Mouse (Mus musculus) liver, embryonic 11.5 days (tissue): ENCODE measurements at regions not wholly inside any gene's neighbourhood (a gene's known extent, or its start where the extent isn't known, plus 50 kb on each side); places are given as distances from the start of the nearest gene placed in this dataset.

ENCODE experiments used
- ATAC-seq: fragments of 200-750 bp; cut with Nextera tagmentation; replicated peaks from 2 replicates; pipeline ENCODE4 v1.8.0; 2017; ENCODE audit warnings: moderate number of reproducible peaks, mild to moderate bottlenecking, moderate TSS enrichment, moderate library complexity; ENCODE audit not compliant: low FRiP score
- DNase-seq: peaks from one replicate; pipeline ENCODE4 v3.0.0-alpha.2; 2017; ENCODE audit warnings: low spot score
- H3K27ac ChIP-seq: fragments of 300-500 bp; sonication (generic); 2 replicates; pipeline ENCODE4 v1.5.1; 2014; ENCODE audit warnings: mild to moderate bottlenecking, low read depth, low read length, control low read depth
- H3K27me3 ChIP-seq: fragments of 300-500 bp; sonication (generic); replicated peaks from 2 replicates; pipeline ENCODE4 v1.6.1; 2014; ENCODE audit warnings: low read length, mixed read lengths; ENCODE audit not compliant: control insufficient read depth, insufficient read depth
- H3K36me3 ChIP-seq: fragments of 300-500 bp; sonication (generic); 2 replicates; pipeline ENCODE4 v1.6.1; 2014; ENCODE audit warnings: mild to moderate bottlenecking, low read length, moderate library complexity, mixed read lengths; ENCODE audit not compliant: control insufficient read depth, insufficient read depth
- H3K4me1 ChIP-seq: fragments of 300-500 bp; sonication (generic); replicated peaks from 2 replicates; pipeline ENCODE4 v1.6.1; 2014; ENCODE audit warnings: low read length, mixed read lengths; ENCODE audit not compliant: control insufficient read depth, insufficient read depth
- H3K4me2 ChIP-seq: fragments of 300-500 bp; sonication (generic); 2 replicates; pipeline ENCODE4 v1.6.1; 2014; ENCODE audit warnings: mild to moderate bottlenecking, control low read depth, moderate library complexity
- H3K4me3 ChIP-seq: fragments of 300-500 bp; sonication (generic); 2 replicates; pipeline ENCODE4 v1.5.1; 2014; ENCODE audit warnings: low read depth, low read length, control low read depth
- H3K9ac ChIP-seq: fragments of 300-500 bp; sonication (generic); 2 replicates; pipeline ENCODE4 v1.6.1; 2014; ENCODE audit warnings: low read depth, low read length, control low read depth
- H3K9me3 ChIP-seq: fragments of 300-500 bp; sonication (generic); 2 replicates; pipeline ENCODE4 v1.6.1; 2016; ENCODE audit warnings: low read length, inconsistent platforms, mixed read lengths; ENCODE audit not compliant: control insufficient read depth
- WGBS: fragments of 180-500 bp; shearing (Covaris S2); extraction: QIAGEN DNeasy Blood & Tissue Kit; methylation state at CpG from one replicate; pipeline ENCODE4 v1.1.7; 2014; 5-methylcytosine and 5-hydroxymethylcytosine counted together

- H3K27me3 ChIP-seq: no peaks in the 10 kb centered on the region
- H3K4me2 ChIP-seq: no peak overlapping the region
- no peaks in the 10 kb centered on the region for H3K4me1 ChIP-seq
- no peak for ATAC-seq
- H3K27ac ChIP-seq: no peak overlapping the region
- no peaks in the 10 kb centered on the region for H3K36me3 ChIP-seq
- H3K4me3 ChIP-seq: no peak overlapping the region
- no peak for DNase-seq
- no peaks in the 10 kb centered on the region for H3K9me3 ChIP-seq
- no peak overlapping the region for H3K9ac ChIP-seq
- WGBS: 65% methylated on average over 3 of the region's 3 CpGs
Observed at GRCm38 (mm10) chr16:76667046-76667445, 293.4 kb upstream of the Nrip1 start.

GRCm38 (mm10) chr16:76655106-76655505 lies 281.5 kb upstream of the Nrip1 start:
- Histone ChIP-seq H3K4me3 (no peak overlapping the region), H3K36me3 (no peaks in the 10 kb centered on the region), H3K27me3 (no peaks in the 10 kb centered on the region), H3K4me1 (no peaks in the 10 kb centered on the region), H3K9me3 (no peaks in the 10 kb centered on the region), H3K9ac (no peak overlapping the region), H3K27ac (no peak overlapping the region), H3K4me2 (no peak overlapping the region)
- no peak for DNase-seq
- WGBS: 41% methylated on average over 3 of the region's 3 CpGs
- no peak for ATAC-seq

GRCm38 (mm10) chr16:76644281-76644680 lies 270.7 kb upstream of the Nrip1 start:
- no peak for DNase-seq
- Histone ChIP-seq H3K9me3 (no peaks in the 10 kb centered on the region), H3K36me3 (no peaks in the 10 kb centered on the region), H3K27ac (no peak overlapping the region), H3K9ac (no peak overlapping the region), H3K4me2 (no peak overlapping the region), H3K4me1 (no peaks in the 10 kb centered on the region), H3K4me3 (no peak overlapping the region), H3K27me3 (no peaks in the 10 kb centered on the region)
- ATAC-seq: no peak
- WGBS: 86% methylated on average over 6 of the region's 6 CpGs

- H3K9ac ChIP-seq: no peak overlapping the region
- H3K4me1 ChIP-seq: no peaks in the 10 kb centered on the region
- H3K36me3 ChIP-seq: no peaks in the 10 kb centered on the region
- DNase-seq (no peak), ATAC-seq (no peak)
- 95% methylated on average over 9 of the region's 9 CpGs for WGBS
- H3K27ac ChIP-seq: no peak overlapping the region
- no peak overlapping the region for H3K4me3 ChIP-seq
- no peaks in the 10 kb centered on the region for H3K9me3 ChIP-seq
- no peak overlapping the region for H3K4me2 ChIP-seq
- H3K27me3 ChIP-seq: no peaks in the 10 kb centered on the region
Observed at GRCm38 (mm10) chr16:76643801-76644200, 270.2 kb upstream of the Nrip1 start.

- Histone ChIP-seq H3K9ac (no peak overlapping the region), H3K27me3 (no peaks in the 10 kb centered on the region), H3K36me3 (no peaks in the 10 kb centered on the region), H3K4me3 (no peak overlapping the region), H3K27ac (no peak overlapping the region), H3K9me3 (no peaks in the 10 kb centered on the region), H3K4me1 (no peaks in the 10 kb centered on the region), H3K4me2 (no peak overlapping the region)
- DNase-seq: no peak
- 91% methylated on average over 9 of the region's 9 CpGs for WGBS
- ATAC-seq: no peak
Observed at GRCm38 (mm10) chr16:76635169-76635568, 261.5 kb upstream of the Nrip1 start.

- 80% methylated on average over 4 of the region's 4 CpGs for whole genome bisulfite sequencing
- Histone ChIP-seq H3K27me3 (no peaks in the 10 kb centered on the region), H3K4me2 (no peak overlapping the region), H3K27ac (no peak overlapping the region), H3K9ac (no peak overlapping the region), H3K4me3 (no peak overlapping the region), H3K9me3 (no peaks in the 10 kb centered on the region), H3K4me1 (no peaks in the 10 kb centered on the region), H3K36me3 (no peaks in the 10 kb centered on the region)
- DNase-seq (no peak), ATAC-seq (no peak)
Observed at GRCm38 (mm10) chr16:76634196-76634698, 260.6 kb upstream of the Nrip1 start.

GRCm38 (mm10) chr16:76626142-76626541 lies 252.5 kb upstream of the Nrip1 start:
- H3K4me3 ChIP-seq: no peak overlapping the region
- ATAC-seq (no peak), DNase-seq (no peak)
- H3K36me3 ChIP-seq: no peaks in the 10 kb centered on the region
- H3K9ac ChIP-seq: no peak overlapping the region
- no peak overlapping the region for H3K4me2 ChIP-seq
- H3K9me3 ChIP-seq: no peaks in the 10 kb centered on the region
- WGBS: 60% methylated on average over 4 of the region's 4 CpGs
- no peak overlapping the region for H3K27ac ChIP-seq
- no peaks in the 10 kb centered on the region for H3K4me1 ChIP-seq
- H3K27me3 ChIP-seq: no peaks in the 10 kb centered on the region

- Histone ChIP-seq H3K36me3 (no peaks in the 10 kb centered on the region), H3K4me2 (no peak overlapping the region), H3K4me3 (no peak overlapping the region), H3K9me3 (no peaks in the 10 kb centered on the region), H3K9ac (no peak overlapping the region), H3K27ac (no peak overlapping the region), H3K27me3 (no peaks in the 10 kb centered on the region), H3K4me1 (no peaks in the 10 kb centered on the region)
- ATAC-seq (no peak), DNase-seq (no peak)
- 74% methylated on average over 8 of the region's 8 CpGs for WGBS
Observed at GRCm38 (mm10) chr16:76621715-76622114, 248.1 kb upstream of the Nrip1 start.

- WGBS: 79% methylated on average over 7 of the region's 7 CpGs
- no peaks in the 10 kb centered on the region for H3K9me3 ChIP-seq
- H3K4me1 ChIP-seq: no peaks in the 10 kb centered on the region
- H3K27me3 ChIP-seq: no peaks in the 10 kb centered on the region
- ATAC-seq (no peak), DNase-seq (no peak)
- no peaks in the 10 kb centered on the region for H3K36me3 ChIP-seq
- H3K27ac ChIP-seq: no peak overlapping the region
- H3K4me2 ChIP-seq: no peak overlapping the region
- no peak overlapping the region for H3K9ac ChIP-seq
- no peak overlapping the region for H3K4me3 ChIP-seq
Observed at GRCm38 (mm10) chr16:76618295-76618694, 244.7 kb upstream of the Nrip1 start.
